Mouse (Mus musculus): ENCODE results near the gene Kcnh2.
A peak's percentile ranks its signal among the peaks of the same experiment; 100 is the strongest.

DNA sequence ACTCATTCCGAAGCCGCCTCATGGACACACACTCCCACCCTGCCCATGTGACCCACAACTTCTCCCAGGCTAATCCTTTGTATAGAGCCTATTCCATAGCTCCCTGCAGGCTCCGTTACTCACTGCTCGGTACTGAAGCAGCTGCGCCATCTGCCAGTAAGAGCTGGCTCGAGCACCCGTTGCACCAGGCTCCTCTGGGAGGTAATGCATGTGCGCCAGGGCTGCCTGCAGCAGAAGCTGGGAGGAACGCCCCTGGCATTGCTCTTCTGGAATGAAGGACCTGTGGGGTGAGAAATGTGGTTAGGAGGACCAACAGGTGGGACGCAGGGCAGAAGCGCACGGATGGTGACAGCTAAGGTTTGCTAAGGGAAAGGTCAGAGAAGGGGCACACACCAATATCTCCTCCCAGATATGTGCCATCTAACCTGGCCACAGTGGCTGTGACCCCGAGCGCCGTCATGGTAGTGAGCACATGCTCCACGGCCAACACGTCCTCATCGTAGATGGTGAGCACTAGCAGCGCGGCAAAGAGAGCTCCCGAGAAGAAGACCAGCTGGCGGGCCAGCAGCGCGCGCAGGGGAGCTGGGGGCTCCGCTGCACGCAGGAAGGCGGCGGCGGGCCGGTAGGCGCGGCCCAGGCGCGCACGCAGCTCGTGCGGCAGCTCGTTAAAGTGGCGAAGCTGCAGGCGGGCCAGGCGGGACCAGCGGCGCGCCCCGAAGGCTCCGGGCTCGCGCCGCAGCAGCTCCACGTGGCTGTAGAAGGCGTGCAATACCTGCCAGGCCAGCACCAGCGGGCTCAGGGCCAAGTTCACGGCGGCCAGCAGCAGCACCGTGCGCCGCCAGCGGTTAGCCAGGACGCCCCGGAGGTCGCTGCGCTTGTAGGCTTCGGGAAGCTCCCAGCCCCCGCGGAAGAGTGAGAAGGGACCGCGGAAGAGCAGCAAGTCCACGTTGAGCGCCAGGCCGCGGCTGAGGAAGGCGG, 36.1 kb upstream of the Kcnh2 start:
- TF ChIP-seq CTCF (IDR thresholded peaks at IDR 0.05; ENCODE audit: low read depth), result peak; percentile 32; the same call in 1 of the 2 replicates
- no peak for TF ChIP-seq EP300 (IDR thresholded peaks at IDR 0.05; ENCODE audit: low read depth)

Data from liver, postnatal 0 days (tissue).